Mouse (Mus musculus): ENCODE results near the gene Rgsl1.
"Not testable (repeated sequence)": the region's sequence is repeated elsewhere in the genome, so short reads cannot be mapped to it uniquely, and the experiment has no call there.

The Rgsl1 gene

GRCm38 (mm10) chr1:153776257-153776656 lies 67.7 kb downstream of the Rgsl1 start:
- no peak for DNase-seq (ENCODE audit: low read depth, low spot score)

- no peak for DNase-seq (ENCODE audit: low read depth, low spot score)
These were observed 68.8 kb downstream of the Rgsl1 start for GRCm38 (mm10) chr1:153775174-153775573.

GRCm38 (mm10) chr1:153770776-153771167 lies 73.2 kb downstream of the Rgsl1 start:
- no peak for DNase-seq (ENCODE audit: low read depth, low spot score)

- DNase-seq (ENCODE audit: low read depth, low spot score) = no peak
These were observed 73.8 kb downstream of the Rgsl1 start for GRCm38 (mm10) chr1:153769998-153770775.

GRCm38 (mm10) chr1:153769571-153769970 lies 74.4 kb downstream of the Rgsl1 start:
- not testable (repeated sequence) for DNase-seq (ENCODE audit: low read depth, low spot score)

GRCm38 (mm10) chr1:153768465-153768864 lies 75.5 kb downstream of the Rgsl1 start:
- no peak for DNase-seq (ENCODE audit: low read depth, low spot score)

- no peak for DNase-seq (ENCODE audit: low read depth, low spot score)
These were observed 76.7 kb downstream of the Rgsl1 start for GRCm38 (mm10) chr1:153767281-153767680.

GRCm38 (mm10) chr1:153766298-153766697 lies 77.6 kb downstream of the Rgsl1 start:
- no peak for DNase-seq (ENCODE audit: low read depth, low spot score)

- no peak for DNase-seq (ENCODE audit: low read depth, low spot score)
These were observed 79.8 kb downstream of the Rgsl1 start for GRCm38 (mm10) chr1:153764136-153764535.

- DNase-seq (ENCODE audit: low read depth, low spot score) = no peak
These were observed 90.0 kb downstream of the Rgsl1 start for GRCm38 (mm10) chr1:153753725-153754464.

GRCm38 (mm10) chr1:153752521-153752920 lies 91.4 kb downstream of the Rgsl1 start:
- DNase-seq (ENCODE audit: low read depth, low spot score) = no peak

GRCm38 (mm10) chr1:153751763-153752301 lies 92.1 kb downstream of the Rgsl1 start:
- DNase-seq (ENCODE audit: low read depth, low spot score) = no peak

GRCm38 (mm10) chr1:153750054-153750453 lies 93.9 kb downstream of the Rgsl1 start:
- DNase-seq (ENCODE audit: low read depth, low spot score) = no peak

GRCm38 (mm10) chr1:153749211-153749801 lies 94.6 kb downstream of the Rgsl1 start, which contains the start of gene Rnasel:
Gene Rnasel (plus strand): TSS chr1:153749426.
- no peak for DNase-seq (ENCODE audit: low read depth, low spot score)

GRCm38 (mm10) chr1:153748549-153748948 lies 95.4 kb downstream of the Rgsl1 start:
- DNase-seq (ENCODE audit: low read depth, low spot score) = no peak

GRCm38 (mm10) chr1:153747861-153748530 lies 95.9 kb downstream of the Rgsl1 start:
- no peak for DNase-seq (ENCODE audit: low read depth, low spot score)

GRCm38 (mm10) chr1:153746728-153747127 lies 97.2 kb downstream of the Rgsl1 start:
- DNase-seq (ENCODE audit: low read depth, low spot score) = no peak

- no peak for DNase-seq (ENCODE audit: low read depth, low spot score)
These were observed 97.7 kb downstream of the Rgsl1 start for GRCm38 (mm10) chr1:153746119-153746670.

GRCm38 (mm10) chr1:153742374-153743155 lies 101.4 kb downstream of the Rgsl1 start:
- DNase-seq (ENCODE audit: low read depth, low spot score) = no peak

GRCm38 (mm10) chr1:153741551-153742316 lies 102.2 kb downstream of the Rgsl1 start:
- no peak for DNase-seq (ENCODE audit: low read depth, low spot score)

All from retina, adult 2 months (tissue).